Mouse (Mus musculus) liver, postnatal 0 days (tissue): ENCODE data around the gene Dpp3.

ENCODE experiments used
- CTCF ChIP-seq: sonication (generic); IDR thresholded peaks from 2 replicates; pipeline ENCODE4 v1.5.1; 2016; ENCODE audit warnings: antibody characterized with exemption, low read depth
- EP300 ChIP-seq: IDR thresholded peaks from 2 replicates; pipeline ENCODE4 v1.6.1; 2016; ENCODE audit warnings: antibody characterized with exemption, low read depth, mild to moderate bottlenecking

DNA sequence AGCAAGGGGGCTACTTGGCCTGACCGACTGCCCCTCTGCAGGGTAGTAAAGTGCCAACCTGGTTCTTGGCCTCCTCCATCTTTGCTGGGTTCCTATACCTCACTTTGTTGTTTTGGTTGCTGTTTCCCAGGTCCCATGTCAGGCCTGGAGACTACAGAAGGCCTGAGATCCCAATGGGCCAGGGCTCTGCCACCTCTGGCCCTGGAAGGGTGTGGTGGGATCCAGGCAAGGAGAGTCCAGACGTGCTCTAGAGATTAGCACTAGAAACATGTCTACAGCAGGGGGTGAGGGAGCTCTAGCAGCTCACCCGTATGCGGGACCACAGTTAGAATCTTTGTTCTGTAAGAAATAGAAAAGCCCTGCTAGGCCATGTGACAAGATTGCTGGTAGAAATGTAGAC lies 44.1 kb downstream of the Dpp3 start:
- TF ChIP-seq CTCF (0 out of 2 replicates have a peak, but pooled peaks have one; percentile 4), EP300 (no peak)
